Mouse (Mus musculus) heart, adult 2 months (tissue): Measurements from ENCODE around the gene Tex2. TPM values are rescaled to one million over a fixed set of nuclear protein-coding genes. Genes with fewer than 3 reads are reported as not detected.

Experiments used
- DNase-seq, 2 experiments: peaks; one replicate each; pipeline ENCODE4 v3.0.0; 2021
- H3K27ac ChIP-seq: fragments of 200-600 bp; 2 replicates; pipeline ENCODE4 v1.8.1; 2022
- H3K27me3 ChIP-seq: fragments of 200-500 bp; 2 replicates; pipeline ENCODE4 v1.6.1; 2012; ENCODE audit warnings: mild to moderate bottlenecking, low read length, inconsistent platforms, mixed read lengths; ENCODE audit not compliant: control insufficient read depth, insufficient read depth
- H3K36me3 ChIP-seq: fragments of 200-500 bp; 2 replicates; pipeline ENCODE4 v1.6.1; 2012; ENCODE audit warnings: low read length, inconsistent platforms; ENCODE audit not compliant: control insufficient read depth, insufficient read depth
- H3K4me1 ChIP-seq: fragments of 200-500 bp; 2 replicates; pipeline ENCODE4 v1.6.1; 2011; ENCODE audit warnings: low read length; ENCODE audit not compliant: control insufficient read depth, insufficient read depth
- H3K4me3 ChIP-seq: fragments of 200-600 bp; 2 replicates; pipeline ENCODE4 v1.8.1; 2022
- H3K79me2 ChIP-seq: fragments of 200-500 bp; replicated peaks from 2 replicates; pipeline ENCODE4 v1.6.1; 2012; ENCODE audit warnings: mild to moderate bottlenecking, inconsistent platforms, low read length, moderate library complexity, mixed read lengths; ENCODE audit not compliant: control insufficient read depth, insufficient read depth
- H3K9ac ChIP-seq: fragments of 200-500 bp; 2 replicates; pipeline ENCODE4 v1.6.1; 2012; ENCODE audit warnings: low read depth, mild to moderate bottlenecking, control low read depth, inconsistent platforms, low read length, mixed read lengths
- CTCF ChIP-seq: fragments of 200-600 bp; IDR thresholded peaks from 2 replicates; pipeline ENCODE4 v1.8.1; 2022; ENCODE audit warnings: antibody characterized with exemption, mild to moderate bottlenecking, moderate library complexity
- EP300 ChIP-seq: fragments of 200-500 bp; IDR thresholded peaks from 2 replicates; pipeline ENCODE4 v1.6.1; 2011; ENCODE audit warnings: low read depth, low read length, control low read depth; ENCODE audit not compliant: insufficient read depth
- POLR2A ChIP-seq: fragments of 200-500 bp; IDR thresholded peaks from 2 replicates; pipeline ENCODE4 v1.6.1; 2011; ENCODE audit warnings: mild to moderate bottlenecking, low read depth, low read length, control low read depth; ENCODE audit not compliant: insufficient read depth
- WGBS: fragments of 180-500 bp; shearing (Covaris S2); methylation state at CpG from one replicate; pipeline ENCODE4 v1.1.7; 2018; 5-methylcytosine and 5-hydroxymethylcytosine counted together
- intact Hi-C: fragments of 180-260 bp; cut with DNase I; formaldehyde crosslinking; loops from one replicate; pipeline ENCODE4 v1.15.1; 2025
- polyA plus RNA-seq: library from polyadenylated mRNA; depleted of rRNA; stranded (reverse); fragments of >200 nt; gene quantifications from 2 replicates; pipeline ENCODE4 v1.2.3, GENCODE M21; 2012
- total RNA-seq, 2 experiments: library from RNA; stranded (reverse); gene quantifications; 2 replicates each; pipeline ENCODE4 v1.2.3; 2021

Gene Tex2
- total and polyA plus RNA-seq, 3 experiments, result 17.2 to 46.8 (median 42.5) TPM

DNA sequence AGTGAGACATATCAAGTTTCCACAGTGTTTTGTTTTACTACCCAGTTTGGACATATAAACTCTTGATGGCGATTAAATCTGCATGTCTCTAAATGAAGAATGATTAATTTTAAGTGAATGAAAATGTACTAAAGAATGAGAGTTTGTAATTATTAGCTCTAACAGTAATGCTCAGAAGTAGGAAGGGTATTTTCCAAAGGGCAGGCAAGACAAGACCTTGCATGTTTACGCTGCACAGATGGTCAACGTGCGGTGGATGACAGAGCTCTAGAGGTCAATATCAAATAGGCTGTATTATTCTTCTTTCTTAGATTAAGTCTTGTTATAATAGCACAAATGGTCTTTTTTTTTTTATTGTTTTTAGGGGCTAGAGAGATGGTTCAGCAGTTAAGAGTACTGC is 147.3 kb downstream of the Tex2 start:
- Histone ChIP-seq H3K4me1 (no peaks in the 10 kb centered on the region; the same call in none of the 2 replicates), H3K27ac (no peak overlapping the region), H3K4me3 (no peak overlapping the region), H3K9ac (no peak overlapping the region), H3K79me2 (no peaks in the 10 kb centered on the region), H3K36me3 (peaks cover 5% of the 10 kb centered on the region; the same call in 1 of the 2 replicates), H3K27me3 (no peaks in the 10 kb centered on the region)
- intact Hi-C loops, result no loop called here
- no peak for DNase-seq
- TF ChIP-seq CTCF, result no peak
- WGBS, result 90% methylated on average over 4 of the region's 4 CpGs

DNA sequence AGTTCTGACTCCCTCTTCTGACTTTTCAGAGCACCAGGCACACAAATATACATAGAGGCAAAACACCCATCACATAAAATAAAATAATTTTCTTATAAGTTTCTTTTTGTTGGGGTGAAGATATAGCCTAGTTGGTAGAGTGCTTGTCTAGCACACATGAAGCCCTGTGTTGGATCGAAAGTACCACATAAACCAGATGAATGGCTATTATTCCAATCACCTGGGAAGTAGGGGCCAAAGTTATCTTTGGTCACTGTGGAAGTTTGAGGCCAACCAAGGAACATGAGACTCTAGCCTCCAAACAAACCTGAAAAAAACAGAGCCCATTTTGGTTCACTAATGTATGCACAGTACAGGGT is 147.7 kb downstream of the Tex2 start:
- no peak for DNase-seq
- Histone ChIP-seq H3K27ac (no peak overlapping the region), H3K36me3 (peaks cover 5% of the 10 kb centered on the region; the same call in 1 of the 2 replicates), H3K79me2 (no peaks in the 10 kb centered on the region), H3K4me3 (no peak overlapping the region), H3K4me1 (no peaks in the 10 kb centered on the region; the same call in none of the 2 replicates), H3K27me3 (no peaks in the 10 kb centered on the region), H3K9ac (no peak overlapping the region)
- TF ChIP-seq CTCF (no peak), POLR2A (no peak), EP300 (no peak)
- intact Hi-C loops, result no loop called here
- 95% methylated on average over 1 of the region's 1 CpGs for WGBS

DNA sequence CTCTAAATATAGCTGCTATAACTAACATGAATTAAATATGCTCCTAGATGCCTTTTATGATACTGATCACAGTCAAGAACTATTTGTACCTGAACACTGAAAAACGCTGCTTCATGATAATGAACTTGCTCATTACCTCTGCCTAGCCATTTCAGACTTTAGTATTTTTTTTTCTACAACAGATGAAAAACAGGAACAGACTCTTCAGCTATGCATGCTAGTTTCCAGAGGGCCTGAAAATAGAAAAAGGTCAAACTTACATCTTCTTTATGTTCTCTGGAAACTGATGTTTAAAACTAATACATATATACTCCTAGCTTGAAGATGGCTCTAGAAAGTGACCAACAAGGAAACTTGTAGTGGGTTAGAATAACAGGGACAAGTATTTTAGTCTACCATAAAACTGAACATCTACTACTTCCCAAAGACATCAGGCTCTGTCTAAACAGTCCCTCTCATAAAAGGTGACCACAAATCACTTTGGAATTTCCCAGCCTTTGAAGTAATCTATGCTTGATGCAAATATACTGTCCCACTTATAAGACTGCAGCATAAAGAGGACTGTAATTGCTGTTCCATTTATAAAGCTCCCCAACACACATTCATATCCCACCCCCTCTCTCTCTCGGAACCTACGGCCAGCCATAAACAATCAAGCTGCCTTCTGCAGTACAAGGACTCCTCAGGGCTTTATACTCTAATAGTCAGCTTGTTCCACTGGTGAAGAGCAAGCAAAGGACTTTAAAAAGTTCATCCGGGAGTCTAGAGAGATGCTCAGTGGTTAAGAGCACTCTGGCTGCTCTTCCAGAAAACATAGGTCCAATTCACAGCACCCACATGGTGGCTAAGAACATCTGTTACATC is 148.3 kb downstream of the Tex2 start:
- WGBS, result 82% methylated on average over 4 of the region's 4 CpGs
- Histone ChIP-seq H3K4me1 (no peaks in the 10 kb centered on the region; the same call in none of the 2 replicates), H3K79me2 (no peaks in the 10 kb centered on the region), H3K4me3 (no peak overlapping the region), H3K9ac (no peak overlapping the region), H3K27me3 (no peaks in the 10 kb centered on the region), H3K36me3 (peaks cover 5% of the 10 kb centered on the region; the same call in 1 of the 2 replicates), H3K27ac (no peak overlapping the region)
- intact Hi-C loops, result no loop called here
- TF ChIP-seq EP300 (no peak), CTCF (no peak), POLR2A (no peak)
- DNase-seq, result no peak

DNA sequence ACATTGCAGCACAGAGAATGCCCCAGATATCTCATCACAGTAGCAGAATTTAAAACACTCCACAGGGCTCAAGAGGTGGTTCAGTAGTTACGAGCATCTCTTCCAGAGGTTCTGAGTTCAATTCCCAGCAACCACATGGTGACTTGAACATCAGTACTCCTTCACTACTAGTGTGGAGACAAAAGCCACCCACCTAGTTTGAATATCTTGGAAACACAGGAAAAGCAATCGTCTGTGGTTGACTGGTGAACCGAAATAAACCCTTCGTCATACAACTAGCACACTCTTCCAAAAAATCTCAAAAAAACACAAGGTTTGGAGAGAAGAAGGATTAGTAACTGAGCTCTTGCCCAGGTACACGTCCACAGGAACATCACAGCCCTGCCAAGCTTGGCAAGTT is 149.4 kb downstream of the Tex2 start:
- Histone ChIP-seq H3K79me2 (peaks cover 1% of the 10 kb centered on the region; the same call in 1 of the 2 replicates), H3K4me1 (peaks cover 1% of the 10 kb centered on the region), H3K36me3 (peaks cover 5% of the 10 kb centered on the region; the same call in 1 of the 2 replicates), H3K4me3 (no peak overlapping the region), H3K27me3 (no peaks in the 10 kb centered on the region), H3K9ac (no peak overlapping the region), H3K27ac (no peak overlapping the region)
- intact Hi-C loops, result no loop called here
- TF ChIP-seq EP300 (no peak), POLR2A (no peak), CTCF (no peak)
- WGBS, result 56% methylated on average over 5 of the region's 5 CpGs
- no peak for DNase-seq

DNA sequence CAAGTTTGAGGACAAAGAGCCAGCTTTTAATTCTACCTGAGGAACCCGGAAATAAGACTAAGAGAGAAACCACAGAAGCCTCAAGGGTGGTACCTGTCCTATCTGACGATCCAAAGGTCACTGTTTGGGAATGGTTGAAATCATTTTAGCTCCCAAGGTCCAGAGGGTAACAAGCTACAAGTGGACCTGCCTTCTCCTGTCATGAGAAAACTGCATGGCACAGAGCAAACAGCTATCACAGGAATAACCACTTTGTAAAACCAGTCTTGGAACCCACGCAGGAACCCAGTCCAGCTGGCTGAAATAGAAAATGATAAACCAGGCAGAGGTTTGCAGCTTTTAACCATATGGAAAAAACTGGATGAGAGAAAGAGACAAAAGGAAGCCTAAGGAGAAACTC is 150.9 kb downstream of the Tex2 start:
- Histone ChIP-seq H3K36me3 (peaks cover 11% of the 10 kb centered on the region), H3K27me3 (no peaks in the 10 kb centered on the region), H3K4me3 (no peak overlapping the region), H3K9ac (no peak overlapping the region), H3K27ac (0 out of 2 replicates have a peak overlapping the region, but pooled peaks have one; percentile 24), H3K79me2 (peaks cover 2% of the 10 kb centered on the region; the same call in 1 of the 2 replicates), H3K4me1 (peaks cover 5% of the 10 kb centered on the region)
- TF ChIP-seq EP300 (no peak), CTCF (no peak), POLR2A (no peak)
- intact Hi-C loops, result no loop called here
- DNase-seq, result no peak
- 50% methylated on average over 3 of the region's 3 CpGs for WGBS

DNA sequence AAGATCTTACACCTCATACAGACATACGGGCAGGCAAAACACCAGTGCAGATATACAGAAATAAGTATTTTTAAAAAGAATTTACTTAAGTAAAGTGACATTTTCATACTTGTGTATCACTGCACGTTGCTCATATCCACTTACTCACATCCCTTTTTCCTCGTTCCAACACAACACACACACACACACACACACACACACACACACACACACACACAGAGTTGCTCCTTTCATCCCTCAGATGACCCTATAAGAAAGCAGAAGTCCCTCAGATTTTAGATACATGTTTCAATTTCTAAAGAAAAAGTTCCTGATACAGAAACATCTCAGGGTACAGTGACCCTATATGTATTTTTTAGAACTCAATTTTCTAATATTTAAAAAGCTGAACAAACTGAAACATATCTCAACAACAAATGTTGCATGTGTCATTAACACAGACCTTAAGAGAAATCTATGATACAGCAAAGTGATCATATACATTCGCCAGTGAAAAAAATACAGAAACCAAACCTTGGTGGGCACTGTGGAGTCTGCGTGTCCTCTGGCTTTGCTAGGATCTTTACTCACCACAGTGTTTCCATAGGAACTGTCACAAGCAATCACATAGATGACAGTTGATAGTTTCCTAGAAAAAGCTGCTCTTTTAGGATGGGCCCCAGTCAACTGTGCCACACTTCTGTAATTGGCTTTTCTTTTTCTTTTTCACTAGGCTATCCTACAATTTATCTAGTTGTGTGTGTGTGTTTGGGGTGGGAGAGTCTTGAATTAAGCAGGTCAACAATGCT is 151.9 kb downstream of the Tex2 start:
- H3K4me1 ChIP-seq, result peaks cover 5% of the 10 kb centered on the region
- peaks cover 11% of the 10 kb centered on the region for H3K36me3 ChIP-seq
- no peaks in the 10 kb centered on the region for H3K27me3 ChIP-seq
- TF ChIP-seq EP300 (no peak), CTCF (no peak), POLR2A (no peak)
- 74% methylated on average over 5 of the region's 5 CpGs for WGBS
- no peak overlapping the region for H3K4me3 ChIP-seq
- intact Hi-C loops, result no loop called here
- H3K27ac ChIP-seq, result no peak overlapping the region
- no peak for DNase-seq
- no peak overlapping the region for H3K9ac ChIP-seq
- peaks cover 2% of the 10 kb centered on the region; the same call in 1 of the 2 replicates for H3K79me2 ChIP-seq
